Mouse (Mus musculus): Measurements from ENCODE around the gene Ltbp1.

DNA sequence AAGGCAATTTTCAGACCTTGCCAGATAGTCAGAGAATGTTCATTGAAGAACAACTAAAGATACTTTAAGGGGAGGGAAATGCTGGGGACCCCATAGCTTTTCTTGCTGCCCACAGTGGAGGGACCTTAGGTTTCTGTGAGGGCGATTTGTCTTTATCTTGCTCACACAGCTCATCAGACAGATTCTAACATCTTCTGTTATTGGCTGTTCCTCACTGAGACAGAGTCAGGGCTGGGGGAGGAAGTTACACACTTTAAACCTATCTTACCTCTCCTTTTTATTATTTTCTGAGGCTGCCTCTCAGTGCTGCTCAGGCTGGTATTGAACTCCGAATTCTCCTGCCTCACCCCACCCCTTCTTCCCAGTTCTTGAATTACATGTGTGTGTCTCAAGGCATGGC lies 5.3 kb upstream of the Ltbp1 start:
- TF ChIP-seq POLR2A (IDR thresholded peaks at IDR 0.05; ENCODE audit: control insufficient read depth in 1 of 2, insufficient read depth in 1 of 2, low read depth in 1 of 2, low read length in 2 of 2, poor library complexity in 1 of 2) (no peak), CTCF (IDR thresholded peaks at IDR 0.05 in 2 of 3, conservative IDR thresholded peaks at IDR 0.05 in 1 of 3; ENCODE audit: control insufficient read depth in 1 of 3, insufficient read depth in 1 of 3, low read depth in 2 of 3, low read length in 3 of 3, poor library complexity in 1 of 3, severe bottlenecking in 1 of 3) (no peak), ELF1 (IDR thresholded peaks at IDR 0.05; ENCODE audit: low read depth, low read length) (no peak), CHD1 (IDR thresholded peaks at IDR 0.05; ENCODE audit: low read depth, low read length) (no peak), TCF12 (IDR thresholded peaks at IDR 0.05; ENCODE audit: low read depth, low read length) (peak; percentile 45; the same call in 1 of the 2 replicates), POLR2AphosphoS2 (IDR thresholded peaks at IDR 0.05; ENCODE audit: low read length) (no peak), EP300 (IDR thresholded peaks at IDR 0.05; ENCODE audit: low read depth in 1 of 2, low read length in 2 of 2) (peak; percentile 33 to 50; a peak in 2 of 4 replicates)

Data from MEL (cell line).